Mouse (Mus musculus): ENCODE results near the gene Map3k4.
"Not testable (repeated sequence)": the region's sequence is repeated elsewhere in the genome, so short reads cannot be mapped to it uniquely, and the experiment has no call there.

The Map3k4 gene

DNA sequence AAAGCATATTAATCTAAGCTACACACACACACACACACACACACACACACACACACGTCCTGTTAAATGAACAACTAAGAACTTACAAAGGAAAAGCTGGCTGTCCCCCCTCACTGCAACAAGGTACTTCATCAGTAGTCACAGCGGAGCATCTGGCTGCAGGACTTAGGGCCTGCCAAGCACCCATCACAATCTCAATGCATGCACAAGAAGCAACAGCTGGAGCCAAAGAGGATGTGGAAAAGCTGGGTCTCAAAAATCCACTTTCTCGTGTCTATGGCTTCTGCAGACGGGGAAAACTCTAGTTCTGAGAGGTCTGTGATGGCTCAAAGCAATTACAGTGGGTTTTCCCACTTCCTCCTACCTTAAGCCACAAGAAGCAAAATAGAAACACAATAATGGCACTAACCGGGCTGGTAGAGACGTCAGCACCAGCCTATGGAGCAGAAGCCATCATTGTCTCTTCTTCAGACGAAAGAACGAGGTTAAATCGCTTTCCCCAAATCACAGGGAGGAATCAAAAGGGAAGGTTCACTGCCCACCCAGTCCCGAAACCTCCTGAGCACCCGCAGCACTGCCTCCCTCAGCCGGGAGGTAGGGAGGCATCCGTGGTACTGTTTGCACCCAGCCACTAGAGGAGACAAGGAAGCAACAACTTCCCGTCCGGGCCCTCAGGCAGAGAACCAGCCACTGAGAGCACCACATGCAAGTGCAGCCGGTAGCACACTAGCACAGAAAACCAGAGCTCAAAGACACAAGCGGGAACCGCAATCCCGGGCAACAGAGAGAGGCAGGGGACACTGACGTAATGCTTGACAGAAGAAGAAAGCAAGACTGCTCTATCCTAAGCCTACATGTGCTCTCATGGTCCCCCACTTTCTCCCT lies 11.1 kb downstream of the Map3k4 start:
- DNase-seq (ENCODE audit: low spot score), result no peak

DNA sequence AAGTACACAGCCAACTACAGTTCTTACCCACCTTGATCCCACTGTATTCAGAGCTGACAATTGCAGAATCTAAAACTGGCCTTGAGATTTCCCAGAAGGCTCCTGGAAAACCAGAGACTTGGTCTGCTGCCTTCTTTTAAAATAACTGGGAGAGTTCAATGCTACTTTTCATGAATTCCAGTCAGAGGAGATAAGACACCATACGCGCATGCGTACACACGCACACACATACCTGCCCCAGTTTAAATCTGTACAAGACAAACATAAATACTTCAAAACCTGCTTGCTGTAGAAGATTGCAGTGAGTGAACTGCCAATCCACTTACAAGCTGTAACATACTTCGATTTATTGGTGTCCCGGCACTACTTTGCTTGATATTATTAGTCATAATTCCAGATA lies 13.9 kb downstream of the Map3k4 start:
- no peak for DNase-seq (ENCODE audit: low spot score)

DNA sequence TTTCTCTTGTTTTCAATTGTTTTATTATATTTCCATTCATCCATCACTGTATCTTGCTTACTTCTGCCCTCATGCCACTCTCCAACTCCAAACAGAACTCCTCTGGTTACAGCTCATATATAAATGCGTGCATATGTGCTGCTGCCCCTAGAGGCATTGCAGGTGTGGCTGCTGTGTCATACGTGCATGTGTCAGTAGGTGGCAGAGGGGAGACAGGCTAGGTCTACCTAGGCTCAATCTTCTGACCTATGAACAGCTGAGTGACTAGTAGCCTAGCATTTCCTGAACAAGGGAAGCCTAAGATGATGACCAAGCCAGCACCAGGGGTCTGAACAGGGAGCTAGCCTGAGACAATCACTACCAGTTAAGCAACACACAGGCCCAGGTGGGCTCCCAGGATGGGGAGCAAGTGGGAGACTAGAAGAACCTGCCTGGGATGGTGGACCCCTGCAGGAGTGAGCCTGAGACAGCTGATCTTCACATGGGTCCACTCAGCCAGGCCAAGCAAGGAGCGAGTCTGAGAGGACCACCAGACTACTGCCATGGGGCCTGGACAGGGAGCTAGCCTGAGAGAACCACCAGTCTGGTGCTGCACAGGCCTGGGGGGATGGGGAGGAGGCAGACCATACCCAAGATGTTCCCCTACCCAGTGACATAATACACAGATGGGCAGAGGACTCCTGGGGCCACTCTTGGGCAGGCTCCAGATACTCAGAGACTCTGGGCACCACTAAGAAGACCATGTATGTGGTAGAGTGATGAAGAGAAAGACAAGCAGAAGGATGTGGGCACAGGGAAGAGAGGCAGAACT lies 17.5 kb downstream of the Map3k4 start:
- DNase-seq (ENCODE audit: low spot score), result peak; percentile 53

DNA sequence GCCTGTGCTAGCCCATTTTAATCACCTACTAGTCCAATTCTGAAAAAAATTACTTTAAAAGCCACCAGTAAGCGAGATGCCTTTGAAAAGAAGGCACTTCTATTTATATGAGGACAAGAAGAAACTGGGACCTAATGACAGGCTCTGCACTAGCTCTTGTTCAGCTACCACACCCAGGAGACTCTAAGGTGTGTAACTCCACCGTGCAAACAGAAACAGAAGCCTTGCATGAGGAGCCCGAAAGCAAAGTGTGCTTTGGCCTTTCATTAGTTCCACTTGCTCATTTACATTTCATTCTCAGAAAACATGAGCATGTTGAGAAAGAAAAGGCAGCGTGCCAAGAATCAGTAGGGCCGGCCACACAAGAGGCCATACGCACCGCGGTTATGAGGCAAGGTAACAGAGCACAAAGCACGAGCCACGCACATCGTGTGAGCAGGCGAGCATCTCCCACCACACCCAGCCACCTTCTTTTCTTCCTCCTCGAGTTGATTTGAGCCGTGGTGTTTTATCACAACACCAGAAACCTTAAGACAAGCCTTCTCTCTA lies 18.4 kb downstream of the Map3k4 start:
- DNase-seq (ENCODE audit: low spot score), result peak; percentile 53

DNA sequence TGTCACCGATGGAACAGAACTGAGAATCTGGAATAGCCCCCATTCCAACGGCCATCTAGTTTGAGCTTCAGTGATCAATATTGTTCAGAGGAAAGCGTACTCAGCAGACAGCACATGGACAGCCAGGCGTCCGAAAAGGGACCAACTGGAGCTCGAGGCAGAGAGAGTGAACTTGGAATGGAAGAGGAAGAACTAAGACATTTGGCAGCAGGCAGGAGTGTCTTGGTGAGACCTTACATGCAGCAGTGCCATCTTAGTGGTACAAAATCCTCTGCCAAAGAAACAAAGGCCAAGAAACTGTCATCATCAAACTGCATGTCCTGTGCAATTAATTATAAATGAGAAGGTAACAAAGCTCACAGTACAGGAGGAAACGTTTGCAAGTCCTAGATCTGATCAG lies 19.2 kb downstream of the Map3k4 start:
- DNase-seq (ENCODE audit: low spot score), result no peak

DNA sequence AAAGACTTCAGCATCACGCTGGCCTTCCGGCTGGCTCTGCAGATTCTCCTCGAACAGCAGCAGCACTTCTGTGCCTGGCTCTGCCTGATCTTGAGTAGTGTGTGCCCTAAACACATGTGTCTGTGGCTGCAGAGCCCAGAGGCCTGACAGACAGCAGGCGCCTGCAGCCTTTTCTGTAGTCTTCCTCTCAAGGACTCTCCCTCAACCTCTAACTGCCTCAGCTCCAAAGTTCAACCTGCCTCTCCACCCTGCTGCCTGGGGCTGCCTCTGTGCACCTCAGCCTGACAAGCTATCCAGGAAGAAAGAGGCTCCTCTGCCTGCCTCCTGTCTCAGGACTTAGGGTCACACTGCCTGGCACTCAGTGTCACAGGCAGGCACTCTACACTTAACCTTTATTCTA lies 20.6 kb downstream of the Map3k4 start:
- DNase-seq (ENCODE audit: low spot score), result no peak

DNA sequence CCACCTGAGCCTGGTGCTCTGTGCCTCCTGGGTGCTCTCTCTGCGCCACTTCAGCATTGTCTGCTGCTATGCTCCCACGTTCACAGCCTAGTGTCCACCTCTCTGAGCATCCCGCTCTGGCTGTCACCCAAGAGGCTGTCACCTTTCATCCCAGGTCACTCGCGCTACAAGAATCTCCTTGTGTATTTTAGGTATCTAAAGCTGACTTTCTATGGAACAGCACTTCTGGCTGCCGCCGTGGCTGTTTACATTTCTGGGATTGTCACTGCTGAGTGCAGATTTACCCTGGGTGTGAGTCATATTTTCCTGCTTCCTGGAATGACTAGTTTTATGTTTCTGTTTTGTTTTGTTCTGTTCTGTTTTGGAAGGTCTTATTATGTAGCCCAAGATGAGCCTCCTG lies 21.3 kb downstream of the Map3k4 start:
- peak; percentile 31 for DNase-seq (ENCODE audit: low spot score)

DNA sequence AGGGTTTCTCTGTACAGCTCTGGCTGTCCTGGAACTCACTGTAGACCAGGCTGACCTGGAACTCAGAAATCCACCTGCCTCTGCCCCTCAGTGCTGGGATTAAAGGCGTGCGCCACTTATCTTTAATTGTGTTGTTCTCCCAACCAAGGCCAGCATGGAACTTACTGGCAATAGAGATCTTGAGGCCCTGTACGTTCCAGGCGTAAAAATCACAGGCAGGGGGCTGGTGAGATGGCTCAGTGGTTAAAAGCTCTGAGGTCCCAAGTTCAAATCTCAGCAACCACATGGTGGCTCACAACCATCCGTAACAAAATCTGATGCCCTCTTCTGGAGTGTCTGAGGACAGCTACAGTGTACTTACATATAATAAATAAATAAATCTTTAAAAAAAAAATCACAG lies 22.7 kb downstream of the Map3k4 start:
- not testable (repeated sequence) for DNase-seq (ENCODE audit: low spot score)

DNA sequence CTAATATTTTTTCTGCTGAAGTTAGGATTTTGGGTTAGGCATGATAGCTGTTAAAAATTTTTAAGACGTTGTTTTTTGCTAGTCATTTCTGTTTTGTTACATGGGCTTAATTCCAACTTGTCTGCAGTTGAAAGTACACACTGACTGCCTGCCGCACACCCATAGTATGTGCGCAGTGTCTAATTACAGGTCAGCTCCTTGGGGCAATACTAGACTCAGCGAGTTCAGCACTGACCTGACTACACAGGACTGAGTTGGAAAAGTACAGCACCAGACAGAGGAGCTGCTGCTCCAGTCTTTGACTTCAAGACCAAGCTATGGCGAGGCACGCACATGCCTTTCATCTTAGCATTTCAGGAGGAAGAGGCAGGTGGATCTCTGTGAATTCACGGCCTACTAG lies 24.2 kb downstream of the Map3k4 start:
- no peak for DNase-seq (ENCODE audit: low spot score)

DNA sequence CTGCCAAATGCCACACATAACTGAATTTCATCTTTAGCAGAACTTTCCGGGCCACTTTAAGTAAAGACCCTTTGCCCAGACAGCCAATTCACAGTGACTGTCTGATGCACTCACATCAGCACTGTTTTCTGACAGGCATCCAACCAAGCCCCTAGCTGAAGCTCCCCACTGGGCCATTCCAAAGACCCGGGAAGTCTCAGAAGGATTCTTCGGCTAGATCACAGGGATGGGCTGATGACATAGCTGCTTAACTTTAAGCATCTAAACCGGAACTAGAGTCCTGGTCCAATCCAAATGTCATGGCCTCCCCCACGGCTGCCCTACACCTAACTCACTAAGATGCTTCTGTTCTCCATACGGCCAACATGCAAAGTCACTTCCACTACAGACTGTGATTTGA lies 25.0 kb downstream of the Map3k4 start:
- no peak for DNase-seq (ENCODE audit: low spot score)

DNA sequence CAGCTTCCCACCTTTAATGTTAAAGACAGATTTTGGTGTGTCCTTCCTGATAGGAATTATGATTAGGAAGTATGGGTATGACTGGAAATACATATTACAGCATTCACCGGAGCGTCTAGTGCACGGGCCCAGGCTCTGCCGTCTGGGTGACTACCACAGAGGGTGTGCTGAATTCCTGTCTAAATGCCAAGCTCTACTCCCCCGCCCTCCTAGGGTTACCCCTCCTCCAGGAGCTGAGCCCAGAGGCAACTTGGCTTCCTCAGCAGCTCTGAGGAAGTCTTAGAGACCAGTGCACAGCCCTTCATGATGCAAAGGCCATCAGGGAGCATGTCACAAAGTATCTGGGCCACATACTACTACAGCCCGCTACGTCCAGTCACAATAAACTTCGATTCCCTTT lies 25.7 kb downstream of the Map3k4 start:
- peak; percentile 36 for DNase-seq (ENCODE audit: low spot score)

DNA sequence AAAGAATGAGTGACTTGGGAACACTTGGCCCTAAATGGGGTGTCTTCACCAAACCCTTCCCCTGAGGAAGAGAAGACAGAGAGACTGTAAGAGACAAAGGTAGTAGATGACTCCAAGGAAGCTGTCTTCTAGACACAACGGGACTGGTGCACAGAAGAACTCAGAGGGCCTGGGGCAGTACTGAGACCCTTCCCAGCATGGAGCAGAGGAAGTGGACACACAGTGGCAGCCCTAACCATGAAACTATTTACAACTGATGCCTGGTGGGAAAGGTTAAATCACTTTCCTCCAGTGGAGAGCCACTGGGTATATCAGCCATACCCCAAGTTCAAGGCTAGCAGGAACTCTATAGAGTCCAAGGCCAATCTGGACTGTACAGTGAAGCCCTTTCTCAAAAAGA lies 26.2 kb downstream of the Map3k4 start:
- no peak for DNase-seq (ENCODE audit: low spot score)

DNA sequence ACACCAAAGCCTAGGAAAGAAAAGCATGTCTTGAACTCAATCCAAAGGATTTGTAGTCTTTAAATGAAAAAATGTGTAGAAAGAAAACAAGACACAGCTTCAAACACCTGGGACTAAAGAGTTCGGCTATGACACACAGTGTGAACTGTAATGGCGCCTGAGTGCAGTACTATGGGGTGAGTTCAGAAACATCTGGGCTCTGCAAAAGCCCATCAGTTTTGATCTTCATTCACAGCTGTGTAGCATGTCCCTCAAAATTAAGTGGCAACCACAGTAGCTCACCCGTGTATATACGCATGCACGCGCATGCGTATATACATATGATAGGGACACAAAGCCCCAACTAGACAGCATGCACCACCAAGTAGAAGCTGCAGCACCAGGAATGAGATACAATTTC lies 27.4 kb downstream of the Map3k4 start:
- no peak for DNase-seq (ENCODE audit: low spot score)

DNA sequence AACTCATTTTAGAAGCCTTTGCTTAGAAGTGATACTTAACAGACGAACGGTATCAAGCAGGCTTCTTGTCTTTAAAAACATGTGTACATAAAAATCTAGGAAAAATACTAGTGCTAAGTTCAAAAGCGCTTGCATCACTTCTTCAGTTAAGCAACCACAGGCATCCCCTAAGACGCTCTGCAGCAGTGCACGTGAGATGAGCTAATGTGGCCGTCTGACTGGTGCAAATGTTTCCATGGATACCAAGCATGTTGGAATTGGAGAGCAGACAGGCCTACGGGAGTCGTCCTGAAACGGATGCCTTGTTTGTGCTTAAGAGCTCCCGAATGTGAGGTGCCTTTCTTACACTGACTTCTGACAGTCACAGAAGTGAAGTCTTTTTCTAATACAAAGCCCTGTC lies 27.9 kb downstream of the Map3k4 start:
- DNase-seq (ENCODE audit: low spot score), result peak; percentile 78

DNA sequence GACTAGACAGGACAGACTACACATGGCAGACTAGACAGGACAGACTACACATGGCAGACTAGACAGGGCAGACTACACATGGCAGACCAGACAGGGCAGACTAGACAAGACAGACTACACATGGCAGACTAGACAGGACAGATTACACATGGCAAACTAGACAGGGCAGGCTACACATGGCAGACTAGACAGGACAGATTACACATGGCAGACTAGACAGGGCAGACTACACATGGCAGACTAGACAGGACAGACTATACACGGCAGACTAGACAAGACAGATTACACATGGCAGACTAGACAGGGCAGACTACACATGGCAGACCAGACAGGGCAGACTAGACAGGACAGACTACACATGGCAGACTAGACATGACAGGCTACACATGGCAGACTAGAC lies 28.8 kb downstream of the Map3k4 start:
- DNase-seq (ENCODE audit: low spot score), result not testable (repeated sequence)

DNA sequence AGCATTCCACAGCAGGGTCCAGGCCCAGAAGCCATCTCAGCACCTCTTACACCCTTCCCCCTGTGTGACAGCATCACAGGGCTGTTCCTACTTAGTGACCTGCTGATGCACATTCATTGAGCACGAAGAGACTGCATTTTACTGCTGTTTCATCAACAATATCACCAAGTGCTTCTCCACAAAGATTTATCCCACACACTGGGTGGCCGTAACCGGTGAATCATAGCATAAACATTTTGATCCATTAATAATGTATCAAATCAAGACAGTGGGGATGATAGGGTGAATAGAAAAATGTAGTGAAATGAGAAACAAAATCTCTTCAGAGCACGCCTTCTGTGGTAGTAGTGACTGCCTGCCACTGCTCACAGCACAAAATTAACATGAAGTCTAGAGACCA lies 29.7 kb downstream of the Map3k4 start:
- DNase-seq (ENCODE audit: low spot score), result no peak

DNA sequence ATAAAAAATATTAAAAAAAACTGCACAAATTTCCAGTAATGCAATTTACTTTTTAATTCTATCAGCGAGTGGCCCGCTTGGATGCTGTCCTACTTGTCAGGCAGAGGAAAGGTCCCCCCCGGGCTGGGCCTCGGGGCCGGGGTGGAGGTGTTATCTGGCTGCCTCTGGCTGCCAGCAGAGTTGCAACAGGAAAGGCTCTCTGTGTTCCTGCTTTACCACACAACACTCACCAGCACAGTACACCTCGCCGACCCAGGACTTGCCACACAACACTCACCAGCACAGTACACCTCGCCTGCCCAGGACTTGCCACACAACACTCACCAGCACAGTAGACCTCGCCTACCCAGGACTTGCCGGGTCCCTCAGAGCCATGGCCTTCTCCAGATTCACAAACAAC lies 38.8 kb downstream of the Map3k4 start:
- DNase-seq (ENCODE audit: low spot score), result no peak

DNA sequence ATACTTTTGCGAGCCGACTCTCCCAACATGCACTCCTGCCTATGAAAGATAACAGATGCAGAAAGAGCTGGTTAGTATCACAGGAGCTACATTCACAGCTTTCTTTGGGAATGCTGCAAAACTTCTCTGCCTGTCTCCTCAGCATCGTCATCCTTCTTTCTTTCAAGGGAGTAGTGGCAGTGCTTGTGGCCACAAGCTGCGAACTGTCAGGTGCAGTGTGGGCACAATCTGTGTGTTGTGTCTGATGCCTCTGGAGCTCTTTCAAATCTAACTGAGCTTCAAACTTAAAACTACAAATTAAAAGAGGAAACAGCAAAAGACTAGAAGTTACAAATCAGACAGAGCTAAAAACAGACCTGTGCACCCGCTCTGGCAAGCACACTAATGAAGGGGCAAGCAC lies 40.5 kb downstream of the Map3k4 start:
- no peak for DNase-seq (ENCODE audit: low spot score)

DNA sequence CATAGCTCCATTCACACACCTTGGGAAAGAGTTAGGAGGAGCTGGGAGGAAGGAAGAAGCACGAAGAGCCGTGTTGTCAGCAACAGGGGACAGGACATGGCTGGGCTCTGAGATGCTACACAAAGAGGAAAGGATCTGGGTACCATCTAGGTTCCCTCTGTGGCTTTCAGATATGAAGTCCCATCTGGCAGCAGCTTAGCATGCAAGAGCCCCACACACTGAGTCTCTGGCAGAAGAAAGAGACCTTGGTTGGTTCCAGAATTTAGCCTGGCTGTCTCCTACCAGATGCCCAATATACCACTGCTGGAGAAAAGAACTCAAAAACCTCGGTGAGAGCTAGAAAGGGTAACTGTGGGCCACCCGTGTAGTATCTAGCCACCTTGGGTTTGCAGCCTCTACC lies 41.3 kb downstream of the Map3k4 start:
- DNase-seq (ENCODE audit: low spot score), result no peak

DNA sequence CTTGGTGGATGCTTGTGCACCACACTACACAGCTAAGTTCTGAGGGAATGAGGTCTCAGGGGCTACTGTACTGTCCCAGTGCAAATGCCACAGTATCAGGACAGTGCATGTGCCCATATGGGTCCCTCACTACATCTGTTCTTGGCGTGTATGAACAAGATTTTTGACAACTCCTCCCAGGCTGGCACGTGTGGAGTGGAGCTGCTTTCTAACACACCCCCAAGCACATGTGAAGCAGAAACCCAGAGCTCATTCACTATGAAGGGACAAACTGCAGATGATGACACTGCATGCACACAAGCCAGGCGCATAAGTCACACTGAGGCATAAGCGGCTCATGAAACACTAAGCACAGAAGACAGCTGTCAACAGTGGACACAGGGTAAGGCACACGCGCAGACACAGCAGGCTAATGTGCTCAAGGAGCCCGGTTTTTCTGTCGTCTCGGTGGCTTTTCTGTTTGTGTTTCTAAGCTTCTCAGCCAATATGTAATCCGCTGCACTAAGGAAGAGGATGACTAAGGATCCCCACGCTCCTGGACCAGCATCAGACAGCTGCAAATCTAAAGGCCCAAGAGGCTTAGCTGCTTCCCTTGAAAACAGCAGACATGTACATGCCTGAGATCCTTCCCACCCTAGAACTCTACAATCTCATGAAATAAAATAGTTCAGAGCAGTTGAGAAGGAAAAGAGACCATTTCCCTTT lies 41.9 kb downstream of the Map3k4 start:
- no peak for DNase-seq (ENCODE audit: low spot score)

DNA sequence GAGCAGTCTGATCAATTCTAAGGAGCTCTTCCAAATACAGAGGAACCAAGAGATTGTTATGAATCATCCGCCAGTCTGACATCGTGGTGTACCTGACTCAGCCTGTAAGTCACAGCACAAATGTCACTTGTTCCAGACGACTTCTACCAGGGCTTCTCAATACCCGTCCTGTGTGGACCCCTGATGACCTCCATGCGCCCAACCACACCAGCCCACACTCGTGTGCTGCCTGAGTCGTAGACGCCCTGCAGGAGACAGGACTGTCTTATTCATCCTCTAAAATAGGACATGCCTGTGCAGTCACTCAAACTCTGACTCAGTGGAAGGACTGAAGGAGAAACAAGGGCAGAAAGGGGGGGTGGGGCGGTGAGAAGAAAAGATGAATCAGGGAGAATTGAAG lies 42.8 kb downstream of the Map3k4 start:
- no peak for DNase-seq (ENCODE audit: low spot score)

DNA sequence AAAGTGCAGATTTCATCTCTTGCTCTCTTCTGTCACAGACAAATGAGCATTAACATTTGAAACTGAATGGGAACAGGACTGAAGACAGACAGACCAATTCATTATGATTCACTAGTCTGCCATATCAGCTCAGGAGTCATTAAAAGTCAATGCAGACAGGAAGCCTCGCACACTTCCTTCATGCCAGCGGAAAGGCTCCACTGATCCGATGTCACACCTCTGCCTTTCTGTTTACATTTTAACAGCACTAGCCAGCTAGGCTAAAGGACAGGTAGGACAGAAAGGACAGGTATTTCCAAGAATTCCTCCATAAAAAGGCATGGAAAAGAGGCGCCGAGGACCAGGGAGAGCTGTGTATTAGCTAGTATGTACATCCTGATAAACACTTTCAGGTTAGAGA lies 45.6 kb downstream of the Map3k4 start:
- DNase-seq (ENCODE audit: low spot score), result no peak

DNA sequence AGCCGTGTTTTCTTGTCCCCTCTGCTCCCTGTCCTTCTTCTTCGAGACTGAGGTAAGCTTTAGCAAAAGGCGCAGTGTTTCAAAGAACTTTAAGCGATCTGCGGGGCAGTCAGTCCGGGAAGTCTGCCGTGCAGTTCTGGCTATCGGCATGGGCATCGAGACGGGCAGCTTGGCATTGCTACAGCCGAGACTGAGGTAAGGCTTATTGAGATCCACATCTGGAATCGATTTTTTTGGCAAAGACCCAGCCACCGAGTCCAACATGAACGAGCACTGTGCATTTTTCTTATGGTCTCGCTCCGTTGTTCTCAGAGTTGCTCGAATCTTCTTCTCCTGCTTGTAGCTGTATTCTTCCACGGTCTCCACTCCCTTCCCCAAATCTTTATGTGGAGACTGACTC lies 46.8 kb downstream of the Map3k4 start:
- no peak for DNase-seq (ENCODE audit: low spot score)
